Comparison of ENCODE assay signal across 8 mouse cellular contexts in the genomic region with DNA sequence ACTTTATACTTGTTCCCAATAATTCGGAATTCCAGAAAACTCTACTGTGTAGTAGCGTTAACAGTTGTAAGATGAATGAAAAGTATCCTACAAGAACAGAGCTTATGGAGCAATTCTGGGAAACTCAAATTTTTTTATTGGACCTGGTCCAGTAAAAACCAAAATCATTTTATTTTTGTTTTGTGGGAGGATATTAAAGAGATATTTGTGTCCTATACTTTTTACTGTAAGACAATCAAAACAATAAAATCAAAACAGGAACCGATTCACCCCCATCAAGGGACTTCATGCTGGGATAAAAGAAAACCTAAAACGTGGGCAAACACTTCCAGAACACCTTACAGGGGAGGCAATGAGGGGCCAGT. TPM values are rescaled to one million over a fixed set of nuclear protein-coding genes. Genes with fewer than 3 reads are reported as not detected.
DNase-seq lines count a peak whose midpoint lies in the region; ATAC-seq and TF ChIP-seq lines count a peak whose summit lies in the region.

No protein-coding gene starts in this region.

- peak overlapping the region; percentile 49 for H3K4me3 ChIP-seq in heart, embryonic 11.5 days (ENCODE audit: low read depth, low read length)
- peak overlapping the region; percentile 61 to 75 (median 64) for H3K4me3 ChIP-seq in CH12.LX (replicated peaks in 1 of 3; ENCODE audit: low read depth in 2 of 3, low read length in 2 of 3, poor library complexity in 1 of 3)
- H3K4me3 ChIP-seq in forebrain, embryonic 11.5 days (ENCODE audit: low read depth, low read length) = peak overlapping the region; percentile 40
- peak overlapping the region; percentile 64 for H3K4me3 ChIP-seq in liver, embryonic 12.5 days

- intact Hi-C loops in heart, postnatal 25 days (cut with DNase I) = no loop called here
- intact Hi-C loops in gastrocnemius, postnatal 14 days (cut with DNase I; ENCODE audit: low total_unique reads) = no loop called here

- no peak for TF ChIP-seq POLR2A in CH12.LX (IDR thresholded peaks at IDR 0.05; ENCODE audit: low read depth, low read length)

- H3K9me3 ChIP-seq in heart, embryonic 11.5 days (replicated peaks; ENCODE audit: control insufficient read depth, low read length) = no peaks in the 10 kb centered on the region
- no peaks in the 10 kb centered on the region for H3K9me3 ChIP-seq in CH12.LX (replicated peaks; ENCODE audit: low read length)
- H3K9me3 ChIP-seq in forebrain, embryonic 11.5 days (ENCODE audit: control insufficient read depth, low read length) = no peaks in the 10 kb centered on the region
- no peaks in the 10 kb centered on the region for H3K9me3 ChIP-seq in liver, embryonic 12.5 days (replicated peaks)

- no peak for TF ChIP-seq RAD21 in CH12.LX (IDR thresholded peaks at IDR 0.05; ENCODE audit: low read depth, low read length)

- peaks cover 36% of the 10 kb centered on the region for H3K79me2 ChIP-seq in CH12.LX (replicated peaks; ENCODE audit: control insufficient read depth, extremely low read depth, insufficient read depth, poor library complexity, severe bottlenecking)

- H3K27ac ChIP-seq in heart, embryonic 11.5 days (ENCODE audit: low read depth, low read length) = peak overlapping the region; percentile 51; the same call in 1 of the 2 replicates
- H3K27ac ChIP-seq in CH12.LX (ENCODE audit: insufficient read depth, low read depth) = no peak overlapping the region
- peak overlapping the region; percentile 63 for H3K27ac ChIP-seq in forebrain, embryonic 11.5 days (ENCODE audit: low read depth, low read length)
- H3K27ac ChIP-seq in liver, embryonic 12.5 days = peak overlapping the region; percentile 73; the same call in 1 of the 2 replicates

- no peak for DNase-seq in heart, postnatal 25 days (ENCODE audit: low spot score)
- no peak for DNase-seq in CH12.LX (ENCODE audit: extremely low read depth)
- DNase-seq in forebrain, embryonic 11.5 days (ENCODE audit: low spot score) = no peak
- no peak for DNase-seq in layer of hippocampus, postnatal 10 days (ENCODE audit: low spot score in 2 of 2)
- DNase-seq in gastrocnemius, postnatal 14 days = no peak
- no peak for DNase-seq in urinary bladder, postnatal 10 days (ENCODE audit: low spot score)

- H3K36me3 ChIP-seq in heart, embryonic 11.5 days (ENCODE audit: control insufficient read depth, insufficient read depth, low read length) = no peaks in the 10 kb centered on the region
- H3K36me3 ChIP-seq in CH12.LX (replicated peaks in 1 of 2; ENCODE audit: control insufficient read depth in 1 of 2, insufficient read depth in 1 of 2, low read length in 1 of 2) = peaks cover 3 to 10% of the 10 kb centered on the region in 2 experiments
- H3K36me3 ChIP-seq in forebrain, embryonic 11.5 days (ENCODE audit: control insufficient read depth, insufficient read depth, low read length) = no peaks in the 10 kb centered on the region
- H3K36me3 ChIP-seq in liver, embryonic 12.5 days = no peaks in the 10 kb centered on the region

- H3K9ac ChIP-seq in heart, embryonic 11.5 days (ENCODE audit: low read depth, low read length) = peak overlapping the region; percentile 73; the same call in 1 of the 2 replicates
- peak overlapping the region; percentile 85 for H3K9ac ChIP-seq in CH12.LX (ENCODE audit: insufficient read depth, low read depth)
- H3K9ac ChIP-seq in forebrain, embryonic 11.5 days (ENCODE audit: low read length) = peak overlapping the region; percentile 49
- peak overlapping the region; percentile 55 for H3K9ac ChIP-seq in liver, embryonic 12.5 days

- peaks cover 13% of the 10 kb centered on the region for H3K4me1 ChIP-seq in heart, embryonic 11.5 days (ENCODE audit: control insufficient read depth, insufficient read depth, low read length)
- peaks cover 0 to 22% of the 10 kb centered on the region in 2 experiments; a peak in 2 of 4 replicates for H3K4me1 ChIP-seq in CH12.LX (ENCODE audit: control insufficient read depth in 1 of 2, insufficient read depth in 2 of 2)
- no peaks in the 10 kb centered on the region for H3K4me1 ChIP-seq in forebrain, embryonic 11.5 days (replicated peaks; ENCODE audit: control insufficient read depth, insufficient read depth, low read length)
- peaks cover 22% of the 10 kb centered on the region for H3K4me1 ChIP-seq in liver, embryonic 12.5 days

- 19% methylated on average over 4 of the region's 4 CpGs for WGBS in heart, embryonic 11.5 days (ENCODE audit: insufficient replicate concordance)
- WGBS in forebrain, embryonic 11.5 days = 28% methylated on average over 4 of the region's 4 CpGs
- 8% methylated on average over 4 of the region's 4 CpGs for WGBS in liver, embryonic 12.5 days (ENCODE audit: insufficient replicate concordance)

- TF ChIP-seq EP300 in CH12.LX (IDR thresholded peaks at IDR 0.05; ENCODE audit: low read length) = 0 out of 2 replicates have a peak, but pooled peaks have one; percentile 18

- no peak for ATAC-seq in heart, embryonic 11.5 days (replicated peaks; ENCODE audit: insufficient number of reproducible peaks, low FRiP score, low TSS enrichment)
- ATAC-seq in forebrain, embryonic 11.5 days (replicated peaks; ENCODE audit: low FRiP score) = no peak
- no peak for ATAC-seq in liver, embryonic 12.5 days

- peak overlapping the region; percentile 67 for H3K4me2 ChIP-seq in heart, embryonic 11.5 days
- peak overlapping the region; percentile 69 for H3K4me2 ChIP-seq in CH12.LX (ENCODE audit: insufficient read depth, low read depth, poor library complexity, severe bottlenecking)
- H3K4me2 ChIP-seq in forebrain, embryonic 11.5 days (ENCODE audit: low read depth, low read length, severe bottlenecking) = peak overlapping the region; percentile 53
- peak overlapping the region; percentile 92 for H3K4me2 ChIP-seq in liver, embryonic 12.5 days

- dilution Hi-C loops in CH12.LX (cut with MboI; ENCODE audit: extremely low pct_ligation_motif_present, extremely low pct_unique_long_range_greater_than_20kb, low sequenced_read_pairs) = no loop called here

- H3K27me3 ChIP-seq in heart, embryonic 11.5 days (ENCODE audit: control insufficient read depth, insufficient read depth, low read length) = no peaks in the 10 kb centered on the region
- H3K27me3 ChIP-seq in CH12.LX (replicated peaks) = no peaks in the 10 kb centered on the region
- H3K27me3 ChIP-seq in forebrain, embryonic 11.5 days (ENCODE audit: control insufficient read depth, insufficient read depth, low read length) = no peaks in the 10 kb centered on the region
- H3K27me3 ChIP-seq in liver, embryonic 12.5 days (replicated peaks) = no peaks in the 10 kb centered on the region; the same call in 1 of the 2 replicates

- in situ Hi-C loops in CH12.LX (cut with MboI; ENCODE audit: low pct_ligation_motif_present, low pct_unique_long_range_greater_than_20kb, low sequenced_read_pairs) = no loop called here

- TF ChIP-seq CTCF in CH12.LX (conservative IDR thresholded peaks at IDR 0.05 in 1 of 2, IDR thresholded peaks at IDR 0.05 in 1 of 2; ENCODE audit: low read depth in 2 of 2, low read length in 2 of 2) = no peak

TF ChIP-seq in CH12.LX, 34 proteins besides CTCF, POLR2A, EP300 and RAD21:
- TF ChIP-seq HCFC1 (IDR thresholded peaks at IDR 0.05; ENCODE audit: low read depth, low read length) (no peak), ZNF384 (IDR thresholded peaks at IDR 0.05; ENCODE audit: low read depth, low read length) (no peak), CHD2 (IDR thresholded peaks at IDR 0.05; ENCODE audit: low read length) (no peak), RCOR1 (conservative IDR thresholded peaks at IDR 0.05; ENCODE audit: low read depth, low read length) (0 out of 2 replicates have a peak, but pooled peaks have one; percentile 17), JUND (conservative IDR thresholded peaks at IDR 0.05; ENCODE audit: low read depth, low read length) (no peak; the same call in 1 of the 2 replicates), USF2 (conservative IDR thresholded peaks at IDR 0.05; ENCODE audit: low read depth, low read length) (no peak), MEF2A (IDR thresholded peaks at IDR 0.05; ENCODE audit: borderline replicate concordance, low read depth, low read length) (no peak), GABPA (IDR thresholded peaks at IDR 0.05; ENCODE audit: insufficient replicate concordance, low read depth, low read length) (no peak), USF1 (IDR thresholded peaks at IDR 0.05; ENCODE audit: low read depth, low read length) (no peak), ZKSCAN1 (IDR thresholded peaks at IDR 0.05; ENCODE audit: borderline replicate concordance, low read depth, low read length) (no peak), NRF1 (IDR thresholded peaks at IDR 0.05; ENCODE audit: low read depth, low read length) (no peak), SMC3 (IDR thresholded peaks at IDR 0.05; ENCODE audit: low read depth, low read length) (no peak), KAT2A (IDR thresholded peaks at IDR 0.05; ENCODE audit: insufficient replicate concordance, low read length) (no peak), MYC (IDR thresholded peaks at IDR 0.05; ENCODE audit: low read depth, low read length) (no peak), BHLHE40 (IDR thresholded peaks at IDR 0.05; ENCODE audit: low read depth, low read length) (no peak), ELF1 (IDR thresholded peaks at IDR 0.05; ENCODE audit: low read depth, low read length) (no peak), CHD1 (IDR thresholded peaks at IDR 0.05; ENCODE audit: low read depth, low read length) (0 out of 2 replicates have a peak, but pooled peaks have one; percentile 63), MAFK (IDR thresholded peaks at IDR 0.05; ENCODE audit: insufficient replicate concordance, low read length) (no peak), MXI1 (IDR thresholded peaks at IDR 0.05; ENCODE audit: low read depth, low read length) (0 out of 2 replicates have a peak, but pooled peaks have one; percentile 23), TCF12 (IDR thresholded peaks at IDR 0.05; ENCODE audit: low read depth, low read length) (no peak; the same call in 1 of the 2 replicates)

RNA-seq across cellular contexts. Expression of a gene that starts 0.7 kb away (rescaled TPM):
- 87.2 and 89.1 TPM in 2 replicates for polyA plus RNA-seq in heart, embryonic 11.5 days (2014; fragmentation: Nextera tagmentation; extraction: Ambion mirVana)
- total RNA-seq in heart, postnatal 25 days (2021) = 10 to 100 TPM; 20.0 to 20.8 TPM
- total RNA-seq in CH12.LX (2012; rRNA removed) (70.7 and 81.1 TPM in 2 replicates), CH12.LX (2014; rRNA removed) (117 and 124 TPM in 2 replicates)
- 110 and 114 TPM in 2 replicates for polyA plus RNA-seq in CH12.LX (2012; ENCODE audit: insufficient read length, low read depth)
- polyA plus RNA-seq in forebrain, embryonic 11.5 days (2014; fragmentation: Nextera tagmentation; extraction: Ambion mirVana) = 117 and 128 TPM in 2 replicates
- 70.3 and 70.5 TPM in 2 replicates for polyA plus RNA-seq in liver, embryonic 12.5 days (2016; fragmentation: Nextera tagmentation; extraction: Ambion mirVana)
- total RNA-seq in layer of hippocampus, postnatal 10 days (2021) = 10 to 100 TPM; 82.7 to 87.5 TPM
- total RNA-seq in gastrocnemius, postnatal 14 days (2021) = 10 to 100 TPM in 1 of 2 experiments, 1 to 10 TPM in 1; 8.7 to 13.1 TPM
